Mouse (Mus musculus) ES-E14 (cell line): Measurements from ENCODE around the gene Kif18a.

Experiments
- CHD2 ChIP-seq: IDR thresholded peaks from 2 replicates; pipeline ENCODE4 v1.6.1; 2014; ENCODE audit warnings: mild to moderate bottlenecking, low read depth, low read length, inconsistent platforms
- HCFC1 ChIP-seq: IDR thresholded peaks from 2 replicates; pipeline ENCODE4 v1.6.1; 2012; ENCODE audit warnings: low read length, inconsistent platforms, borderline replicate concordance; ENCODE audit not compliant: insufficient read depth
- MAFK ChIP-seq: IDR thresholded peaks from 2 replicates; pipeline ENCODE4 v1.6.1; 2014; ENCODE audit warnings: mild to moderate bottlenecking, low read depth, low read length, inconsistent platforms; ENCODE audit not compliant: insufficient read depth
- ZC3H11A ChIP-seq: IDR thresholded peaks from 2 replicates; pipeline ENCODE4 v1.6.1; 2012; ENCODE audit warnings: low read depth, mild to moderate bottlenecking, inconsistent platforms, low read length, borderline replicate concordance
- ZNF384 ChIP-seq: IDR thresholded peaks from 2 replicates; pipeline ENCODE4 v1.6.1; 2012; ENCODE audit warnings: low read depth, low read length, inconsistent platforms

DNA sequence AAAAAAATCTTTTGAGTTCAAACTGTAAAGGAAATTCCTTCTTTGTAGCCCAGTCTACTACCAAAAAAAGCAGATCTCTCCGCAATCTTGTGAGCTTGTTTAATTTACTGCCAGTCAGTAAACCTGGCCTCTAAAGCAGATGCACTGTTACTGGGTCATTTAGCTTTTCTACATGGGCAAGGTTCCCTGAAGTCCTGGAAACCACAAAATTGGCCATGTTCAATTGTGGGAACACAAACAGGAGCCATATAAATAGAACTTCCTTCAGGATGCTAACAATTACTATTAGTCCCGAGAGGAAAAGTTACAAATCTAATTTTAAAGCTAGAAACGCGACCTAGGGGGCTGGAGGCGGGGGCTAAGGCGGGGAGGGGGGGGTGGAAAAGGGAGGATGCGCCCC, 2.9 kb upstream of the Kif18a start:
- TF ChIP-seq ZC3H11A, result no peak
- no peak for TF ChIP-seq CHD2
- TF ChIP-seq HCFC1, result no peak
- TF ChIP-seq ZNF384, result no peak
- no peak for TF ChIP-seq MAFK
